Mouse (Mus musculus) retina, postnatal 7 days (tissue): ENCODE data around the gene Atxn1.

Experiments
- DNase-seq: peaks from one replicate; pipeline ENCODE4 v3.0.0-alpha.2; 2012; ENCODE audit warnings: low read depth, low spot score

The Atxn1 gene

DNA sequence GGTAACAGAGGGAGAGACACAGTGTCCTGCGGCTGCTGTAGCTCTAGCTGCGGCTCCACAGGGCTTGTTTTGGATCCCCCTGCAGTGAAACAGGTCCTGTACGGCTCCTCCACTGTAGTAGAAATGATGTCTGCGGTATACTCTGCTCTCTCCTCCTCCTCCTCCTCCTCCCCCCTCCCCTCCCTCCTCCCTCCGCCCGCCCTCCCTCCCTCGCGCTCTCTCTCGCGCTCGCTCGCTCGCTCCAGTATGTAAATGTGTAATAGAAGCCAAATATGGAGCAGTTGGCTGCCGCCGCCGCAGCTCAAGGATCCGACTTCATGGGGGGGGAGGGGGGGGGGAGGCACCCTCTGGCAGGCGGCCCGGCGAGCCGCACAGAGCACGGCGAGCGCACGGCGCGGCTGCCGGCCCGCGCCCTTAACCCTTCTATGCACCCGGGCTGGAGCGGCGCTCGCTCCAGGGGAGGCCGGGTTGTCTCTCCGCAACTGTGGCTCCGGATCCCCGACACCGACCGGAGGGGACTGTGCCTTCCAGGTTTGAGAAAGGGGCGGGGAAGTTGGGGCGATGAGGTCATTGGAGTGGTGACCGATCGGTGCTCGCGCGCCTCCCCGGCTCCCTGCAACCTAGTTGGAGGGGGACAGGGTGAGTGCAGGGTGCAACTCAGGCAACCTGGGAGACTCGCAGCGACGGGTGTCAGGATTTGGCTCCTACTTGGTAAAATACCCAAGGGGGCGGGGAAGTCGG, at the start of gene Atxn1:
Gene Atxn1 (minus strand): TSS at position 156 of the 741 bp plus-strand sequence.
- DNase-seq = peak; percentile 56

GRCm38 (mm10) chr13:46011232-46011631, 46.4 kb upstream of the Atxn1 start:
- DNase-seq = no peak

DNA sequence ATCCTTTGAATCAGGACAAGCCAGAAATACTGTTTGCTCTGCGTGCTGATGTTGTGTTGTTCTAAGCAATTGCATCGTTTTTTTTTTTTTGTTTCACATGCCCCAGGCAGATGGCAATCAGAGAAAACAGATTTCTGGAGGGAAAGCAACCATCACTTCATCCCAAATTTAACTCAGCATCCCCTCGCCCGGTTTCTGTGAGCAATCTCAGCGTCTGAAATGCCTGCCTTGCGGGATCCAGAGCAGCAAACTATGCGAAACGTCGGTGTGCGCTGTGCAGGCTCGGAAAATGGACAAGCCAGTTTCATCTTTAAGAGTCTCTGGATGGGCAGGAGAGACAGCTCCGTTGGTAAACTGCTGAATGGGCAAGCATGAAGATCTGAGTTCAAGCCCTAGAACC, 45.3 kb upstream of the Atxn1 start:
- DNase-seq = no peak

GRCm38 (mm10) chr13:46008831-46009666, 44.2 kb upstream of the Atxn1 start:
- DNase-seq = no peak

- no peak for DNase-seq
Observed at GRCm38 (mm10) chr13:46006211-46007102, 41.6 kb upstream of the Atxn1 start.

DNA sequence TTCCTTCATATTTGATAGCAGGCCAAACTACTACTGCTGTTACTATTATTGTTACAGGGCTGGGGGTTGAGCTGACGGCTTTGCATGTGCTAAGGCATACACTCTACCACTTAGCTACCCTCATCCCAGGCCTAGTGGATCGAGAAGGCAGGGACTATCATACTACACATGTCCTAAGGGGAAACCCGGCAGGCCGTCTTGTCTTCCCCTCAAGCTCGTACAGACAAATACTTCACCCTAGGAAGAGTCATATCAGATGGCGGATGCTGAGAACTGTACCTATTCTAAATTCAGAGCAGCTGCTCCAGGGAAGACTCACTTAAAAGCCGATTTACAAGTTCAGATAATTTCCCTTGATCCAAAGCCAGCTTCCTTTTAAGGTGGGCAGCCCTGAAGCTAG, 40.8 kb upstream of the Atxn1 start:
- DNase-seq = no peak

DNA sequence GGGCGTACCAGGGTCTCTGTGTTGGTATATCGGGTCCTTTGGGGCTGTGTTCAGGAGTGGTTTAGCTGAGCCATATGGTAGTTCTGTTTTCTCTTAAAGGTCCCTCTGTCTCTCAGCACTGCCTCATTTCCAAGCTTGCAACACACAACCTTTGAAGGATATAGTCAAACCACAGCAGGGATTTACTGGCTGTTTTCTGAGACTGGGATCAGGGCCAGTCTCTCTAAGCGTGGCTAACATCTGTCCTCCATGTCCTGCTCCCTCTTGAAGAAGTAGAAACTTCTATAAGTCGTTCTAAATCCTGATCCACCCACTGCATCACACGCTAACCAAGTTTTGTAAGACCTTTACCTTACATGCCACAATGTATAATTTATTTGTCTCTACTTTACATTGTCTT, 36.5 kb upstream of the Atxn1 start:
- no peak for DNase-seq

DNA sequence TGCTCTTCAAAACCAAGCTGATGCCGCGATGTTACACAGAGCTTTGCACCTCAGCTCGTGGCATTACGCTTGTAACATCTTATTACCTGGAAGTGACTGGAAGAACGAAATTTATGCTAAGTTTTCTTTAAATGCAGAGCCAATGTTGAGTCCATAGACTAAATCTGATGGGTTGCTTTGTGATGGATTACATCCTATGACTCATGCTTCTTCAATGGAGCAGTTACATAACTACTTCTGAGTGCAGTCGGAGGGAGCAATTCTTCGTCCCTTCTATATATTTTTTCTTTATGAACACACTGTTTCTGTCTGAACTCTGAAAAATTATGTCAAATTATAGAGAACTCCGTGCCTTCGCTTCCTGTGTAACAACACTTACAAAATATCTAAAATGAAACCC, 28.1 kb upstream of the Atxn1 start:
- DNase-seq = no peak

DNA sequence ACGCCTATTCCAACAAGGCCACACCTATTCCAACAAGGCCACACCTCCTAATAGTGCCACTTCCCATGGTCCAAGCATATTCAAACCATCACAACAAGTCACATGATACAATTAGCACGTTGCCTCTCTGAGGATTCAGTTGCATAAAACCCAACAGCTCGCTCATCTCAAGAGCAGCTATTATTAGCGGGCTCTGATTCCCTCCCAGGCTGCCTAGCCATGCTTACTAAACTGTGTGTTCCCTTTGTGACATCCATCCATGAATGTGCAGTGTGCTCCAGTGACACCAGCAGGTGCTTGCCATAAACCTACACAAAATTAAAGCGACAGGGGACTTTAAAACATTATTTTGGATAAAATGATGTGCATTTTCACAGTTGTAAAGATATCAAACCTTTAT, 25.7 kb upstream of the Atxn1 start:
- no peak for DNase-seq

GRCm38 (mm10) chr13:45979246-45979645, 14.4 kb upstream of the Atxn1 start:
- no peak for DNase-seq

DNA sequence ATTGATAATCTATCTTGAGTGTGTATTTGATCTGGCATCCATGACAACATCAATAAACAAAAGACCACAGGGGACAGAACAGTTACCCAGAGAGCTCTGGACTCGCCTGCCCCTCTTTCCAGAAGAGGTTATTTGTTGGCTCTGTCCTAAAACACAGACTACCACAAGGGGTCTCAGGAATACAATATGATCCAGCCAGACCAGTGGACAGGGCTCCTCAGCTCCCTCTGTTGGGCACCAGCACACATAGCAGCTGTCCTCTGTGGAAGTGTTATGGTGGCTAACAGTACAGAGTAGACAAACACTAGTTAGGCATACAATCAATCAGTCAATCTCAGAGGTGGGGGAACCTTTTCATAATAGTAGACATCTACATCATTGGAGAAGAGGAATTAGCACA, 12.1 kb upstream of the Atxn1 start:
- peak; percentile 50 for DNase-seq

GRCm38 (mm10) chr13:45974651-45975050, 9.8 kb upstream of the Atxn1 start:
- no peak for DNase-seq

DNA sequence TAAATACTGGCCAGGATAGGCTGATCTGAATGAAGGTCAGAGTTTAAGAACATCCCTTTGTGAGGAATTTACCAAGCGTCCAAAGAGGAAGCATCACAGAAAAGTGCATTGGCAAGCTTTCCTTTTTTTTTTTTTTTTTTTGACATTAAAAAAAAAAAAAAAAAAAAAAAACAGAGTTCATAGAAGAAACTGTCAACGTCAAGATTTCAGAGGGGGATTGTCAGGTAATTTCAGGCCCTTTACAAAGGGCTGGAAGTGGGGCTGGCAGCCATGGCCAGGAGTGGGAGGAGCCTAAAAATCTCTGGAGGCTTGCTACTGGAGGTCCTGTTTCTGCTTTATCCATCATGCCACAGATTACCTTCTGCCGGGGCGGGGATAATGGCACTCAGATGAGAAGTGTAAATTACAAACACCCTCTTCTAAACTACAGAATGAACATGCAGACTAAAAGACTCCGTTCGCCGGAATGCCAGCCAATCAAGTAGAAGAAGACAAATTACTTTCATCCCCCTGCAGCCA, 9.2 kb upstream of the Atxn1 start:
- no peak for DNase-seq

DNA sequence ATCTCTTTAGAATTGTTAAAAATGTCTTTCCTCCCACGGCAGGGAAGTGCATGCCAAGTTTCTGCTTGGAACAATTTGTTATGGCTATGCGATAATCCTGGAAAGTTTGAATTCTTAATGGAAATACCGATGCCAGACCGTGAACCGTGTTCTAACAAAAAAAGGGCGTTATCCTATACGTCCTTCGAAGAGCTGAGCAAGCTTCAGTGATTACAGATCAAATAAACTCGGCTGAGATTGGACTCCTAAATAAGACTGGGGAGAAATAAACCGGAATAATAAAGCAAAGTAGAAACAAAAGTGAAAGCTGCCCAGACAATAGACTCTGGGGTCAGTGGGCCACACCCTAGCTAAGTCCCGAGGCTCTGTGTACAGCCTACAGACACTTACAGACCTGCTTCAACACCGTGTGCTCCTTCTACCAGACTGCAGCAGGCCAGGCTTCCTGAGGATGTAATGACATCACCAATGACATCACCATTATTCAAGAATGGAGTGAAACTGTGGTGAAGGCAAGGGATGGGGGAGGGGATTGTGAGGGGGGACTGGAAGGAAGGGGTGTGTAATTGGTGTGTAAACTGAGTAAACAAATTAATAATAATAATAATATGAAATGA, 6.2 kb upstream of the Atxn1 start:
- no peak for DNase-seq

DNA sequence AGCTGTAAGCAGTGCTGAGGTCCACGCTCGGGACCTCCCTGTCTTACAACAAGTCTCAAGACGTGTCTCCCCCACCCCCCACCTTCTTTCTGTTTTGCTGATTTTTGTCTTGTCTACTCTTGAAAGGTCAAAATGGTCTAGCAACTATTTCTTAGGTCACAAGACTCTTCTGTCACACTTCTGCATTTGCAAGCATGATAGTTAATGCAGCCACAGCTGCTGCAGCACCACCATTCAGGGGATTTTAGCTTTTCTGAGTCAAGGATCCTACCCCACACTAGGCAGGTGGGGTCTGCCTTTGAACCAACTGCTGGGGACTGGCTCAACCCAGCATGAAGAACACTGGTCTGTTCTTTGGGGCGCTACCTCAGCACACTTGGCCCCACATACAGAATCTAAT, 3.4 kb upstream of the Atxn1 start:
- DNase-seq = no peak

DNA sequence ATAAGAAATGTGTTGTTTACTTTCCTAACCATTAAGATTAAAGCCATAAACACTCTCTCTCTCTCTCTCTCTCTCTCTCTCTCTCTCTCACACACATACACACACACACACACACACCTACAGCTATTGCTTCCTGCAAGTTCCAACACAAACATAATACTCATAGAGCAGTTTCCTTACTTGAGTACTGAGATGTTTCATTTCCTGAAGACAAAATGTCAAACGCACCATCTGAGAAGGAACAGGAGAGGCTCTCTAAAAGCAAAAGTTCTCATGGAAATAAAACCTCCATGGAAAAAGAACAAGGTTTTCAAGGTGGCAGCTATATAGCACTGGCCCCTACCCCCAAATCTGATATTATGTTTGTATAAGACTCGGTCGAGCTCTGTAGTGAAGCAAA, 2.6 kb upstream of the Atxn1 start:
- DNase-seq = no peak

DNA sequence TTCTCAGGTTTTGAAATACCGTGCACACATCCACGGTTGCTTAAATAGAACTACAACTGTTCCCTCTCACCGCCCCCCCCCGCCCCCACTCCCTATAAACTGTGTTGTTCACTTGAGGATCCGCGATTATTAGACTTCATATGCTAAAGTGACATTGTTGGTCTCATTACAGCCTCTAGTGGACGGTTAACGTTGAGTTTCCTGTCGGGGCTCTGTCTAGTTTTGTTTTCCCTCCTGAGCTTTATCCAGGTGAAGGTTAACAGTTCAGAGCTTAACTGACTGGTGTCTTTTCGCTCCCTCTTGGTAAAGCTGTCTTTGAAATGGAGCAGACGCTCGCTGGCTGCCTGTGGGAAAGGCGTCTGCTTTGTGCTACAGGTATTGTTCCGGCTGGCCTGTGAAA, 1.8 kb upstream of the Atxn1 start:
- peak; percentile 35 for DNase-seq

- no peak for DNase-seq
Observed at GRCm38 (mm10) chr13:45965594-45966432, 1.0 kb upstream of the Atxn1 start.

- DNase-seq = peak; percentile 43
Observed at GRCm38 (mm10) chr13:45964331-45964852, 416 bp downstream of the Atxn1 start.
